Mouse (Mus musculus) ZHBTc4 (cell line): Measurements from ENCODE around the gene Agbl4.

ENCODE experiments used
- DNase-seq: peaks from one replicate; pipeline ENCODE4 v3.0.0-alpha.2; 2011; ENCODE audit warnings: low read depth, low spot score

Agbl4 gene

GRCm38 (mm10) chr4:111498751-111499150 is 1101.3 kb downstream of the Agbl4 start:
- DNase-seq: no peak

GRCm38 (mm10) chr4:111501441-111501840 is 1104.0 kb downstream of the Agbl4 start:
- no peak for DNase-seq

GRCm38 (mm10) chr4:111502965-111503727 is 1105.7 kb downstream of the Agbl4 start:
- DNase-seq: no peak

GRCm38 (mm10) chr4:111504952-111505351 is 1107.5 kb downstream of the Agbl4 start:
- DNase-seq: no peak

- DNase-seq: no peak
Observed at GRCm38 (mm10) chr4:111510129-111510528, 1112.7 kb downstream of the Agbl4 start.

GRCm38 (mm10) chr4:111513921-111514320 is 1116.5 kb downstream of the Agbl4 start:
- no peak for DNase-seq

- DNase-seq: no peak
Observed at GRCm38 (mm10) chr4:111516136-111516535, 1118.7 kb downstream of the Agbl4 start.

- no peak for DNase-seq
Observed at GRCm38 (mm10) chr4:111517063-111517792, 1119.8 kb downstream of the Agbl4 start.

- DNase-seq: no peak
Observed at GRCm38 (mm10) chr4:111518191-111518590, 1120.7 kb downstream of the Agbl4 start.

GRCm38 (mm10) chr4:111519267-111519666 is 1121.8 kb downstream of the Agbl4 start:
- no peak for DNase-seq

- no peak for DNase-seq
Observed at GRCm38 (mm10) chr4:111520006-111520405, 1122.5 kb downstream of the Agbl4 start.

GRCm38 (mm10) chr4:111522974-111523373 is 1125.5 kb downstream of the Agbl4 start:
- no peak for DNase-seq

- no peak for DNase-seq
Observed at GRCm38 (mm10) chr4:111528961-111529360, 1131.5 kb downstream of the Agbl4 start.

- no peak for DNase-seq
Observed at GRCm38 (mm10) chr4:111529996-111530395, 1132.5 kb downstream of the Agbl4 start.

GRCm38 (mm10) chr4:111530537-111530936 is 1133.1 kb downstream of the Agbl4 start:
- peak; percentile 12 for DNase-seq

GRCm38 (mm10) chr4:111544684-111545083 is 1147.2 kb downstream of the Agbl4 start:
- no peak for DNase-seq

GRCm38 (mm10) chr4:111546009-111546408 is 1148.5 kb downstream of the Agbl4 start:
- no peak for DNase-seq

GRCm38 (mm10) chr4:111555426-111555825 is 1158.0 kb downstream of the Agbl4 start:
- DNase-seq: no peak

- DNase-seq: no peak
Observed at GRCm38 (mm10) chr4:111577087-111577773, 1179.8 kb downstream of the Agbl4 start.

- no peak for DNase-seq
Observed at GRCm38 (mm10) chr4:111579115-111579862, 1181.8 kb downstream of the Agbl4 start.

GRCm38 (mm10) chr4:111579863-111580224 is 1182.4 kb downstream of the Agbl4 start:
- no peak for DNase-seq

- no peak for DNase-seq
Observed at GRCm38 (mm10) chr4:111580239-111580638, 1182.8 kb downstream of the Agbl4 start.
